8 mouse cellular contexts compared by ENCODE assay signal in genomic region chr5:143909417-143910400, GRCm38 (mm10). TPM values are rescaled to one million over a fixed set of nuclear protein-coding genes. Genes with fewer than 3 reads are reported as not detected.
DNase-seq lines count a peak whose midpoint lies in the region; ATAC-seq lines count a peak whose summit lies in the region.

Aimp2 (minus strand) TSS chr5:143909847.
Pms2 (plus strand) TSS chr5:143909964.

- peak; percentile 98 for ATAC-seq in inflammation-experienced regulatory T-cells, adult 6 months
- ATAC-seq in megakaryocyte-erythroid progenitor cell, adult 5-6 weeks (replicated peaks; ENCODE audit: low FRiP score, low TSS enrichment, poor library complexity, severe bottlenecking) = peak; percentile 95

- peak; percentile 97 to 99 for DNase-seq in adrenal gland, adult (ENCODE audit: inconsistent age in 2 of 2, low spot score in 1 of 2)
- peak; percentile 99 for DNase-seq in embryo, embryonic 10.5 days (ENCODE audit: low spot score)
- peak; percentile 93 for DNase-seq in gastrocnemius, postnatal 14 days
- DNase-seq in left cerebral cortex, postnatal 10 days (ENCODE audit: extremely low spot score in 1 of 2, low spot score in 2 of 2) = peak; percentile 96 to 98
- DNase-seq in right cerebral cortex, postnatal 25 days = peak; percentile 96
- peak; percentile 91 to 93 for DNase-seq in urinary bladder, postnatal 4 days (ENCODE audit: low spot score in 2 of 2)

- intact Hi-C loops in gastrocnemius, postnatal 14 days (cut with DNase I; ENCODE audit: low total_unique reads) = no loop called here
- intact Hi-C loops in left cerebral cortex, postnatal 10 days (cut with DNase I) = no loop called here

RNA-seq across cellular contexts. Expression of gene Aimp2, which starts in this region (rescaled TPM):
- 100 to 1,000 TPM in 1 of 2 experiments, 10 to 100 TPM in 1; 99.6 to 114 TPM for total RNA-seq in gastrocnemius, postnatal 14 days (2021)
- polyA plus RNA-seq in inflammation-experienced regulatory T-cells, adult 6 months (2017; shearing (Covaris generic)) = 10 to 100 TPM; 43.2 to 50.1 (median 47.5) TPM
- 10 to 100 TPM; 47.9 to 50.3 TPM for total RNA-seq in left cerebral cortex, postnatal 10 days (2021)
- 81.7 and 111 TPM in 2 replicates for total RNA-seq in megakaryocyte-erythroid progenitor cell, adult 5-6 weeks (2014; fragmentation: Nextera tagmentation)
- 96.0 and 132 TPM in 2 replicates for total RNA-seq in megakaryocyte-erythroid progenitor cell, adult 5-6 weeks (2017)

RNA-seq across cellular contexts. Expression of gene Pms2, which starts in this region (rescaled TPM):
- total RNA-seq in gastrocnemius, postnatal 14 days (2021) = 1 to 10 TPM; 4.2 to 5.5 TPM
- polyA plus RNA-seq in inflammation-experienced regulatory T-cells, adult 6 months (2017; shearing (Covaris generic)) = 10 to 100 TPM; 44.7 to 48.9 (median 46.9) TPM
- total RNA-seq in left cerebral cortex, postnatal 10 days (2021) = 10 to 100 TPM; 20.5 to 21.0 TPM
- total RNA-seq in megakaryocyte-erythroid progenitor cell, adult 5-6 weeks (2014; fragmentation: Nextera tagmentation) = 20.5 and 35.7 TPM in 2 replicates
- 39.9 and 41.4 TPM in 2 replicates for total RNA-seq in megakaryocyte-erythroid progenitor cell, adult 5-6 weeks (2017)

Comparison
In these comparisons a context has a peak if more than half of its experiments do, and no peak if none do; other contexts are left out.
1. Peak in every context shown above with its lines: DNase-seq and ATAC-seq.